In the genomic region with DNA sequence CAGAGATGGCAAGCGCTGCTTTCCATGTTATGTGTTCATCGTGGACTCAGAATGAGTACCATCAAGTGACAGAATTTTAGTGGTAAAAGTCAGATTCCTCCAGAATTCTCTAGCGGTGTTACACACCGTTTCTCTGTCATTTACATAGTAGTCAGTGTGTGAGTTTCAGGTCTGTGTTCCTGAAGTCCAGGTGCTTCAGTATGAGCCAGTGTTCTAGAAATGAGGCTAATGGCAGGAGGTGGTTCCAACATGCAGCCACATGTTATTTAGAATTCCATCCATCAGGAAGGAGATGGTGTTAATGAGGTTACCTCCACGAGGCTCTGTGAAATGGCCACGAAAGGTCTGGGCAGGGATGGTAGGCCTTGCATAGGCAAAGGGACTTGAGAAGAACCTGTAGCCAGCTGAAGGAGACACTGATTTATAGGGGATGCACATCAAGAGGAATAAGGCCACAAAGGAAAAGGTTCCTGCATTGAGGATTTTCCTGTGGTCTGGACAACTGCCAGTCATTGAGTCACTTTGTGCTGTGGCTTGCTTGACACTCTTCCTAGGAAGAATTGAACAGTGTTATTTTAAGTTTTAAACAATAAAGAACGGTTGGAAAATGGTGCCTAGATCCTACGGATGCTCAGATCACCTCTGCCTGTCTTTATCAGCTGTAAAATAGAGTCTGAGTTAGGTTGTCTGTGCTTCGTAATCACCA, we compare ENCODE assay signal across 20 mouse cellular contexts. TPM values are rescaled to one million over a fixed set of nuclear protein-coding genes. Genes with fewer than 3 reads are reported as not detected.
DNase-seq lines count a peak whose midpoint lies in the region; ATAC-seq and TF ChIP-seq lines count a peak whose summit lies in the region.
"Had no signal": no experiment of that assay in that cellular context is flagged by ENCODE, and none has a peak within 500 bp of the region (broad histone marks: within the 10 kb centered on the region; RNA-seq: fewer than 3 reads in every experiment).

No protein-coding gene starts in this region.

- no peak for TF ChIP-seq POLR2A in kidney, adult 2 months (IDR thresholded peaks at IDR 0.05; ENCODE audit: low read depth, low read length)

- DNase-seq in adrenal gland, postnatal 25 days = peak; percentile 12
- no peak for DNase-seq in adrenal gland, adult 8-10 months
- peak; percentile 10 for DNase-seq in kidney, adult 2 months
- DNase-seq in kidney, adult 8-10 months = no peak
- DNase-seq in 3134 (ENCODE audit: extremely low read depth, insufficient read length, low spot score) = peak; percentile 33
- DNase-seq in Muller cell, postnatal 12 days (ENCODE audit: inconsistent ontology term) = peak; percentile 68
- DNase-seq in stomach, postnatal 0 days (ENCODE audit: low spot score) = no peak
- DNase-seq: cerebellum, adult 2 months; cerebellum, postnatal 25 days; gastrocnemius, postnatal 36 days; layer of hippocampus, adult 9-11 months had no signal

- ATAC-seq in activated CD4-positive, CD25-positive, alpha-beta regulatory T cell, adult 4 months = no peak
- no peak for ATAC-seq in stomach, postnatal 0 days (ENCODE audit: low FRiP score, low TSS enrichment)
- ATAC-seq: forebrain, embryonic 13.5 days; hindbrain, postnatal 0 days; intestine, embryonic 16.5 days; midbrain, embryonic 13.5 days had no signal

- no peaks in the 10 kb centered on the region for H3K27me3 ChIP-seq in kidney, adult 2 months (replicated peaks; ENCODE audit: control insufficient read depth, insufficient read depth, low read length)
- no peaks in the 10 kb centered on the region for H3K27me3 ChIP-seq in stomach, postnatal 0 days (ENCODE audit: control insufficient read depth, insufficient read depth, low read length)
- H3K27me3 ChIP-seq: embryonic facial prominence, embryonic 13.5 days; forebrain, embryonic 13.5 days; kidney, embryonic 15.5 days; limb, embryonic 15.5 days; midbrain, embryonic 13.5 days had no signal

- no peak overlapping the region for H3K4me3 ChIP-seq in kidney, adult 2 months (ENCODE audit: insufficient read depth, low read depth, low read length)
- no peak overlapping the region for H3K4me3 ChIP-seq in stomach, postnatal 0 days (ENCODE audit: low read depth, low read length)
- H3K4me3 ChIP-seq: embryonic facial prominence, embryonic 13.5 days; forebrain, embryonic 13.5 days; kidney, embryonic 15.5 days; limb, embryonic 15.5 days; midbrain, embryonic 13.5 days had no signal

- no peak for TF ChIP-seq CTCF in kidney, adult 2 months (conservative IDR thresholded peaks at IDR 0.05; ENCODE audit: insufficient read depth, insufficient read length, low read depth, low read length)
- TF ChIP-seq CTCF in stomach, postnatal 0 days (IDR thresholded peaks at IDR 0.05; ENCODE audit: low read depth) = no peak

- H3K4me2 ChIP-seq in stomach, postnatal 0 days (replicated peaks; ENCODE audit: low read depth) = no peak overlapping the region
- H3K4me2 ChIP-seq: embryonic facial prominence, embryonic 13.5 days; forebrain, embryonic 13.5 days; kidney, embryonic 15.5 days; limb, embryonic 15.5 days; midbrain, embryonic 13.5 days had no signal

- no peak for TF ChIP-seq EP300 in stomach, postnatal 0 days (optimal IDR thresholded peaks at IDR 0.05)

- peaks cover 10% of the 10 kb centered on the region for H3K4me1 ChIP-seq in kidney, adult 2 months (ENCODE audit: control insufficient read depth, insufficient read depth, low read length)
- H3K4me1 ChIP-seq in stomach, postnatal 0 days (replicated peaks; ENCODE audit: control insufficient read depth, insufficient read depth) = no peaks in the 10 kb centered on the region
- H3K4me1 ChIP-seq: forebrain, embryonic 13.5 days had no signal

- H3K27ac ChIP-seq in kidney, adult 2 months (ENCODE audit: insufficient read depth, low read depth, low read length) = no peak overlapping the region
- no peak overlapping the region for H3K27ac ChIP-seq in stomach, postnatal 0 days (replicated peaks)
- H3K27ac ChIP-seq: embryonic facial prominence, embryonic 13.5 days; forebrain, embryonic 13.5 days; hindbrain, postnatal 0 days; kidney, embryonic 15.5 days; limb, embryonic 15.5 days; liver, embryonic 14.5 days; midbrain, embryonic 13.5 days had no signal

- 81% methylated on average over 9 of the region's 9 CpGs for WGBS in kidney, adult 2 months
- WGBS in stomach, postnatal 0 days = 76% methylated on average over 9 of the region's 9 CpGs

- H3K36me3 ChIP-seq in kidney, adult 2 months (ENCODE audit: control insufficient read depth, insufficient read depth, low read length) = peaks cover 2% of the 10 kb centered on the region; the same call in 1 of the 2 replicates
- no peaks in the 10 kb centered on the region for H3K36me3 ChIP-seq in stomach, postnatal 0 days (ENCODE audit: control insufficient read depth, insufficient read depth, low read length)

- H3K9me3 ChIP-seq in stomach, postnatal 0 days (ENCODE audit: control insufficient read depth, low read length) = no peaks in the 10 kb centered on the region
- H3K9me3 ChIP-seq: embryonic facial prominence, embryonic 13.5 days; forebrain, embryonic 13.5 days; kidney, embryonic 15.5 days; limb, embryonic 15.5 days; midbrain, embryonic 13.5 days had no signal

- no peak overlapping the region for H3K9ac ChIP-seq in stomach, postnatal 0 days (ENCODE audit: low read length)
- H3K9ac ChIP-seq: embryonic facial prominence, embryonic 13.5 days; forebrain, embryonic 13.5 days; kidney, embryonic 15.5 days; limb, embryonic 15.5 days; liver, embryonic 14.5 days; midbrain, embryonic 13.5 days had no signal

RNA-seq across cellular contexts. Expression of a gene that starts 55.1 kb away (rescaled TPM):
- total RNA-seq in adrenal gland, postnatal 25 days (2021) = 44.7 TPM in 2 replicates
- total RNA-seq in adrenal gland, adult 8-10 months (2022) = 10 to 100 TPM; 30.6 to 49.7 (median 36.4) TPM
- 11.6 and 13.5 TPM in 2 replicates for polyA plus RNA-seq in kidney, adult 2 months (2012; rRNA removed)
- 10 to 100 TPM; 38.8 to 57.3 TPM for polyA plus RNA-seq in activated CD4-positive, CD25-positive, alpha-beta regulatory T cell, adult 4 months (2017; shearing (Covaris generic))
- 36.5 and 37.5 TPM in 2 replicates for polyA plus RNA-seq in stomach, postnatal 0 days (2015; fragmentation: Nextera tagmentation; extraction: Ambion mirVana)

Comparison
In these comparisons a context has a peak if more than half of its experiments do, and no peak if none do; other contexts are left out.
1. DNase-seq: peak in adrenal gland, postnatal 25 days (single experiment), kidney, adult 2 months (single experiment), 3134 (single experiment) and Muller cell, postnatal 12 days (single experiment); none in adrenal gland, adult 8-10 months (single experiment), kidney, adult 8-10 months (0 of 2) and stomach, postnatal 0 days (single experiment).